Mouse (Mus musculus): ENCODE measurements around the gene Klf11.

DNA sequence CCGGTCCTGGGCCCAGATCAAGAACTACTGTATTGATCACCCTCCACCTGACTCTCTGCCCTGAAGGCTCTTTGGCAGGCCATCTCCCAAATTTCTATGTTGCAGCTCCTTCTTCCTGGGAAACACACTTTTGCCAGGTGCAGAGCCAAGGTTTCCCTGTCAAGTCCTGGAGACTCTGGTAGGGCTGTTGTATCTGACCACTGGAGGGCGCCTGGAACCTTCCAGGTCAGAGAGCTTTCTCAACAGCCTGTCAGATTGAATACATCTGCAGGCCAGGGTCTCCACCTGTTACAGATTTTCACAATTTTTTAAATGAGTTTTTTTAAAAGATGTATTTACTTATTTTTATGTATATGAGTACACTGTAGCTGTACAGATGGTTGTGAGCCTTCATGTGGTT, 47.8 kb upstream of the Klf11 start:
- no peak for TF ChIP-seq POLR2A (IDR thresholded peaks at IDR 0.05; ENCODE audit: insufficient read depth, low read depth, low read length)
- peak; percentile 37; the same call in 1 of the 2 replicates for TF ChIP-seq CTCF (IDR thresholded peaks at IDR 0.05; ENCODE audit: insufficient read depth, low read depth, low read length)

Measured in olfactory bulb, adult 2 months (tissue).